Mouse (Mus musculus): ENCODE results near the gene Fam102b. TPM values are rescaled to one million over a fixed set of nuclear protein-coding genes. Genes with fewer than 3 reads are reported as not detected.
A peak's percentile ranks its signal among the peaks of the same experiment; 100 is the strongest.

Fam102b gene
- total and polyA plus RNA-seq, 3 experiments, result 0.01 to 0.15 (median 0.11) TPM

- TF ChIP-seq GATA2 (IDR thresholded peaks at IDR 0.05; ENCODE audit: borderline replicate concordance, low read depth, low read length) (no peak), CTCF (IDR thresholded peaks at IDR 0.05; ENCODE audit: low read depth, low read length) (no peak), GATA1 (IDR thresholded peaks at IDR 0.05; ENCODE audit: borderline replicate concordance, low read length) (no peak), POLR2AphosphoS5 (IDR thresholded peaks at IDR 0.05; ENCODE audit: insufficient replicate concordance, low read depth, low read length) (no peak), TAL1 (conservative IDR thresholded peaks at IDR 0.05; ENCODE audit: low read depth, low read length) (no peak)
- DNase-seq (ENCODE audit: low spot score) (no peak), ATAC-seq (ENCODE audit: extremely low read depth, insufficient number of reproducible peaks, low FRiP score, poor library complexity, severe bottlenecking) (no peak)
- no peaks in the 10 kb centered on the region for H3K9me3 ChIP-seq (replicated peaks)
- no peaks in the 10 kb centered on the region for H3K36me3 ChIP-seq (replicated peaks)
- peaks cover 2% of the 10 kb centered on the region; the same call in 1 of the 2 replicates for H3K27me3 ChIP-seq (ENCODE audit: insufficient read depth, low read length)
- no peak overlapping the region for H3K4me3 ChIP-seq (ENCODE audit: low read depth, low read length)
- no peaks in the 10 kb centered on the region for H3K4me1 ChIP-seq (ENCODE audit: insufficient read depth, low read depth, low read length)
Measured at GRCm38 (mm10) chr3:108999173-108999572, 28.2 kb downstream of the Fam102b start.

DNA sequence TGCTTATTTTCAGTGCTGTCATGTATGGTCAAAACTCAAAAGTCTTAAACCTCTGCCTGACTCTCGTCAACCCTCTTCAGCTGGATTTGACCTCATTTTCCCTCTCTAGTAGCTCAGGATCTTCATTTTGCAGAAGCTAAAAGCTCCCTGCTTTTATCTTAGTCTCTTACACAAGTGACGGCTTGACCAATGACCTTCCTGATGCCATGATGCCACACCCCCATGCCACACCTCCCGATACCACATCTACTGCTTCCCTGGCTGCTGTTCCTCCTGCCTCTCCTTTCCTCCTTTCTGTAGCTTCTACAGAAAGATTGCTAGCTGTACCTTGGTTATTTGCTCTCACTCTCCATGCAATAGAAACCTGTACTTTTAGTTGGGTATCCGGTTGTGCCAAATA is 29.6 kb downstream of the Fam102b start:
- Histone ChIP-seq H3K4me3 (ENCODE audit: low read depth, low read length) (no peak overlapping the region), H3K4me1 (ENCODE audit: insufficient read depth, low read depth, low read length) (no peaks in the 10 kb centered on the region), H3K9me3 (replicated peaks) (no peaks in the 10 kb centered on the region), H3K27me3 (ENCODE audit: insufficient read depth, low read length) (no peaks in the 10 kb centered on the region), H3K36me3 (replicated peaks) (no peaks in the 10 kb centered on the region)
- TF ChIP-seq TAL1 (conservative IDR thresholded peaks at IDR 0.05; ENCODE audit: low read depth, low read length), result no peak
- TF ChIP-seq GATA2 (IDR thresholded peaks at IDR 0.05; ENCODE audit: borderline replicate concordance, low read depth, low read length), result no peak
- no peak for TF ChIP-seq GATA1 (IDR thresholded peaks at IDR 0.05; ENCODE audit: borderline replicate concordance, low read length)
- no peak for TF ChIP-seq POLR2AphosphoS5 (IDR thresholded peaks at IDR 0.05; ENCODE audit: insufficient replicate concordance, low read depth, low read length)
- TF ChIP-seq CTCF (IDR thresholded peaks at IDR 0.05; ENCODE audit: low read depth, low read length), result no peak
- no peak for DNase-seq (ENCODE audit: low spot score)
- ATAC-seq (ENCODE audit: extremely low read depth, insufficient number of reproducible peaks, low FRiP score, poor library complexity, severe bottlenecking), result no peak

GRCm38 (mm10) chr3:108997284-108997683 is 30.1 kb downstream of the Fam102b start:
- H3K4me3 ChIP-seq (ENCODE audit: low read depth, low read length), result no peak overlapping the region
- no peak for TF ChIP-seq GATA1 (IDR thresholded peaks at IDR 0.05; ENCODE audit: borderline replicate concordance, low read length)
- TF ChIP-seq TAL1 (conservative IDR thresholded peaks at IDR 0.05; ENCODE audit: low read depth, low read length), result no peak
- no peak for TF ChIP-seq GATA2 (IDR thresholded peaks at IDR 0.05; ENCODE audit: borderline replicate concordance, low read depth, low read length)
- TF ChIP-seq POLR2AphosphoS5 (IDR thresholded peaks at IDR 0.05; ENCODE audit: insufficient replicate concordance, low read depth, low read length), result no peak
- no peak for TF ChIP-seq CTCF (IDR thresholded peaks at IDR 0.05; ENCODE audit: low read depth, low read length)
- H3K9me3 ChIP-seq (replicated peaks), result no peaks in the 10 kb centered on the region
- H3K4me1 ChIP-seq (ENCODE audit: insufficient read depth, low read depth, low read length), result no peaks in the 10 kb centered on the region
- no peaks in the 10 kb centered on the region for H3K27me3 ChIP-seq (ENCODE audit: insufficient read depth, low read length)
- H3K36me3 ChIP-seq (replicated peaks), result no peaks in the 10 kb centered on the region
- no peak for DNase-seq (ENCODE audit: low spot score)
- no peak for ATAC-seq (ENCODE audit: extremely low read depth, insufficient number of reproducible peaks, low FRiP score, poor library complexity, severe bottlenecking)

GRCm38 (mm10) chr3:108995379-108995778 is 32.0 kb downstream of the Fam102b start:
- DNase-seq (ENCODE audit: low spot score) (no peak), ATAC-seq (ENCODE audit: extremely low read depth, insufficient number of reproducible peaks, low FRiP score, poor library complexity, severe bottlenecking) (peak; percentile 23; the same call in 1 of the 2 replicates)
- no peaks in the 10 kb centered on the region for H3K27me3 ChIP-seq (ENCODE audit: insufficient read depth, low read length)
- H3K36me3 ChIP-seq (replicated peaks), result no peaks in the 10 kb centered on the region
- H3K4me1 ChIP-seq (ENCODE audit: insufficient read depth, low read depth, low read length), result no peaks in the 10 kb centered on the region
- no peaks in the 10 kb centered on the region for H3K9me3 ChIP-seq (replicated peaks)
- no peak overlapping the region for H3K4me3 ChIP-seq (ENCODE audit: low read depth, low read length)
- TF ChIP-seq TAL1 (conservative IDR thresholded peaks at IDR 0.05; ENCODE audit: low read depth, low read length) (no peak), POLR2AphosphoS5 (IDR thresholded peaks at IDR 0.05; ENCODE audit: insufficient replicate concordance, low read depth, low read length) (no peak), GATA2 (IDR thresholded peaks at IDR 0.05; ENCODE audit: borderline replicate concordance, low read depth, low read length) (no peak), CTCF (IDR thresholded peaks at IDR 0.05; ENCODE audit: low read depth, low read length) (no peak), GATA1 (IDR thresholded peaks at IDR 0.05; ENCODE audit: borderline replicate concordance, low read length) (no peak)

DNA sequence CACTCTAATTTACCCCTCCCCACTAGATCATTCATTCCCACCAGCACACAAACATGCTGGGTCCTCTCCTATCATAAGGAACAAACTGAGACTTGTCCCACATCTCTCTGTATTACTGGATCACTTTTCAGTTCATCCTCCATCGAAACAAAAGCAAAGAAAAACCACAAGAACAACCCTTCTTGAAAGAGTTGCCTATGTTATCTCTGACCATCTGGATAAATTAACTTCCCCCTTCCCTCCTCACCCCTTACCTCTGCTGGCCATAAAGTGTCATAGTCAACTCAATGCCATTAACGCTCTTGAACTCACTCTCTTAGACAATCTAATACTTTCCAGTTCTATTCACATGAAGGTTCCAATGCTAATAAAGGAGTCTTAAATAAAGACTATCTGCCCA is 32.9 kb downstream of the Fam102b start:
- TF ChIP-seq GATA1 (IDR thresholded peaks at IDR 0.05; ENCODE audit: borderline replicate concordance, low read length) (no peak), CTCF (IDR thresholded peaks at IDR 0.05; ENCODE audit: low read depth, low read length) (no peak), TAL1 (conservative IDR thresholded peaks at IDR 0.05; ENCODE audit: low read depth, low read length) (no peak), POLR2AphosphoS5 (IDR thresholded peaks at IDR 0.05; ENCODE audit: insufficient replicate concordance, low read depth, low read length) (no peak), GATA2 (IDR thresholded peaks at IDR 0.05; ENCODE audit: borderline replicate concordance, low read depth, low read length) (no peak)
- Histone ChIP-seq H3K4me1 (ENCODE audit: insufficient read depth, low read depth, low read length) (no peaks in the 10 kb centered on the region), H3K9me3 (replicated peaks) (no peaks in the 10 kb centered on the region), H3K4me3 (ENCODE audit: low read depth, low read length) (no peak overlapping the region), H3K27me3 (ENCODE audit: insufficient read depth, low read length) (no peaks in the 10 kb centered on the region), H3K36me3 (replicated peaks) (no peaks in the 10 kb centered on the region)
- DNase-seq (ENCODE audit: low spot score) (no peak), ATAC-seq (ENCODE audit: extremely low read depth, insufficient number of reproducible peaks, low FRiP score, poor library complexity, severe bottlenecking) (peak; percentile 42)

DNA sequence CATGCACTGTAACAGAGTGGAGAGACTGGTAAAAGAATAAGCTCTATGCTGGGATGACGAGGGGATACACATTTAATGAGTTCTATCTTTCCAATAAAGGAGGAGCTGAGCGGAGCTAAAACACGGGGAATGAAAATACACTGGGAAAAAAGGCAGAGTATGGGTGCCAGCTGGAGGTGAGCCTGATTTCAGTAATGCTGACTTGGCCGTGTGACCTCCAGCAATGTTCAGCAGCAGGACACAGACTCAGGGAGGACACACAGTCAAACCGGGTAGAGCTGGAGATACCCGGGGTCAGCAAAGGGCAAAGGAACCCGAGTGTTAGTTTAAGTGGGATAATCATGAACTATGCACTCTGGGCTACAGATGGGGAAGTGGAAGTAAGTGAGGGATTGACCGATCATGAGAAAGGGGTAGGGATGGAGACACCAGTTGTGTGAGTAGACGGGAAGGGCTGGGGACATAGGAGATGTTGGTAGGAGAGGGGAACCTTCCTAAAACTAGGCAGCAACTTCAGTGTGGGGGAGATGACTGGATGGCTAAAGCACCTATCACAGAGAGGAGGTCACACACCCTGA is 37.3 kb downstream of the Fam102b start:
- ATAC-seq (ENCODE audit: extremely low read depth, insufficient number of reproducible peaks, low FRiP score, poor library complexity, severe bottlenecking) (no peak), DNase-seq (ENCODE audit: low spot score) (no peak)
- no peaks in the 10 kb centered on the region for H3K4me1 ChIP-seq (ENCODE audit: insufficient read depth, low read depth, low read length)
- no peaks in the 10 kb centered on the region for H3K36me3 ChIP-seq (replicated peaks)
- no peaks in the 10 kb centered on the region for H3K9me3 ChIP-seq (replicated peaks)
- H3K4me3 ChIP-seq (ENCODE audit: low read depth, low read length), result no peak overlapping the region
- H3K27me3 ChIP-seq (ENCODE audit: insufficient read depth, low read length), result no peaks in the 10 kb centered on the region
- TF ChIP-seq TAL1 (conservative IDR thresholded peaks at IDR 0.05; ENCODE audit: low read depth, low read length), result no peak
- TF ChIP-seq POLR2AphosphoS5 (IDR thresholded peaks at IDR 0.05; ENCODE audit: insufficient replicate concordance, low read depth, low read length), result no peak
- no peak for TF ChIP-seq CTCF (IDR thresholded peaks at IDR 0.05; ENCODE audit: low read depth, low read length)
- TF ChIP-seq GATA1 (IDR thresholded peaks at IDR 0.05; ENCODE audit: borderline replicate concordance, low read length), result no peak
- TF ChIP-seq GATA2 (IDR thresholded peaks at IDR 0.05; ENCODE audit: borderline replicate concordance, low read depth, low read length), result no peak
